Mouse (Mus musculus) subcutaneous adipose tissue, adult 2 months (tissue): ENCODE results near the gene Smim17. TPM values are rescaled to one million over a fixed set of nuclear protein-coding genes. Genes with fewer than 3 reads are reported as not detected.

Experiments
- polyA plus RNA-seq: library from polyadenylated mRNA; depleted of rRNA; stranded (reverse); fragments of >200 nt; gene quantifications from 2 replicates; pipeline ENCODE4 v1.2.3, GENCODE M21; 2012; ENCODE audit warnings: low replicate concordance; rRNA removed

Gene Smim17
- polyA plus RNA-seq: not detected in 2 replicates

DNA sequence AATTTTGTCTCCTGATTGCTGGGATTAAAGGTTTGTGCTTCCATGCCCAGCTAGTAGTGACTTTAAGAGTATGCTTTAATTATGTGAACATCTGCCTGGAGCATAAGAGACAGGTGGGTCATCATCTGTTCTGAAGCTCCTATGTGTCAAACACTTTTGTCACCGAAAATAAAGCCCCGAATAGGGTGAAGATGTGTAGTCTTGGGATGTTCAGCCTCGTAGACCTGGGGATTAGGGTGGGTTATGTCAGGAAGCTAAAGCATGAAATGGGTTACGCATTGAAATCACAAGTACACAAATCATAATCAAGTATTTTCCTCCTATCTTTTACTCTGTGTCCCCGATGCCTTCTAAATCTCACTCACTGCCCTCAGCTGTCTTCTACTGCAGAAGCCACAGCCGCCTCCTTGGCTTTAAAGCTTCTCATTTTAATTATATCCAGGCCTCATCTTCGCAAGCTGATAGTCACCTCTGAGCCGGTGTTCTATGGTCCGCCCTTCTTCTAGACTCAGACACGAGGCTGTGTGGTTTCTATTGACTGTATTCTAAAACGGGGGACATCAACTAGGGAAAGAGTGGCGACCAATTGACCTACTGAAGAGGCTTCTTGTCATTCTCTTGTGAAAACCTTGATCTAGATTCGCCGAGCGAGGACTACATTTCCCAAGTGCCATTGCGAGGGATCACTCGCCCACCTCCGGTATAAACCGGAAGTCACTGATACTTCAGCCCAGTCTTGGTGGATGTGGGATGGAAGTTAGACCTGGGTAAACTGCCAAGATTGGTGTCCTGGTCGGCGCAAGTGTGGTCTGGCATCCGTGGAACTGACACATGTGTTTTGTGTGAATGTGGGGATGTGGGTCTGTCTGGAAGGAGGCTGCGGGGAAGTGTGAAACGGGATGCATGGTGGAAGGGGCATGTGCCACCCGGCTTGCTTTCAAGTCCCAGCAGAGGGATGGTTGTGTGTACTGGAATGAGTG is at the start of gene Smim17:
Gene Smim17, plus strand, starts transcription at position 720 of the 980 bp plus-strand sequence.

DNA sequence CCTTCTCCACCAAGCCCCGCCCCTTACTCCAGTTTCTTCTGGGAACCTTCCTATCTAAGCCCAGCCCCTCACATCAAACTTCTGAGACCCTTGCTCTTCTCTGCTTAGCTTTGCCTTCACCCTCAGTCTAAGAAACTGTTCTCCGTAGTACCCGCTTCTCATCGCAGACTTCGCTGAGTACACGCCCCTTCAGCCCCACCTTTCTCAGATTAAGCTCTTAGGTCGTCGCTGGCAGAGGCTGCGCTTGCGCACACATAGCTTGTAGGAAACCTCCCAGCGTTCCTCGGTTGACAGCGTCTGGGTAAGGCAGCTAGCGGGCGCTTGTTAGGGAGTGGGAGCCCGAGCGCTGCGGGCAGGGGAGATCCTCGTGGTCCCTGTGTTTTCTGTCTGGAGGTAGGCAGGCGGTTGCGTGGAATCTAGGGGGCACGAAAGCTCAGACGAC is 35.4 kb upstream of the Smim17 start, which contains the start of gene Zfp78:
Gene Zfp78, plus strand, starts transcription at position 234 of the 442 bp plus-strand sequence.

DNA sequence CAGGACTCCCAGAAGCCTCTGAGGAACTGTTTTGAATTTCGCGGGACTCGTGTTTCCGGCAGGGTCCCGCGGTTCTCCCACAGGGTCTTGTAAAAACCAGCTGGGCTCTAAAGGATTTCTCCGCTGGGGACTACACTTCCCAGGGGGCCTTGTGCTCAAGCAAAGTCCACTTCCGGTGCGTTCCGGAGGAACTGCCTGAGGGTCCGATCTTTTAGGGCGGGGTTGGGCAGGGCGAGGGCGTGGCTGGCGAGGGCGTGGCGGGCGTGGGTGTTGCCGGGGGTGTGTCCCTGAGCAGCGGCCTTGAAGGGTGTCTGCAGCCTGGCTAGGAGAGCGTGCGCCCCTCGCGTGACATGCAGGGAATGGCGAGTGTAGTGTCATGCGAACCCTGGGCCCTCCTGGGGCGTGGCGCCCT is 15.5 kb upstream of the Smim17 start, which contains the start of gene Zfp28:
Gene Zfp28, plus strand, starts transcription at position 252 of the 412 bp plus-strand sequence.

GRCm38 (mm10) chr7:6410043-6410442 is 11.5 kb downstream of the Smim17 start, which contains the start of gene Gm20715:
TSS of gene Gm20715 (plus strand) at chr7:6410277.

GRCm38 (mm10) chr7:6438388-6438787 is 39.9 kb downstream of the Smim17 start, which contains the start of gene Olfr1344:
TSS of gene Olfr1344 (plus strand) at chr7:6438688.

DNA sequence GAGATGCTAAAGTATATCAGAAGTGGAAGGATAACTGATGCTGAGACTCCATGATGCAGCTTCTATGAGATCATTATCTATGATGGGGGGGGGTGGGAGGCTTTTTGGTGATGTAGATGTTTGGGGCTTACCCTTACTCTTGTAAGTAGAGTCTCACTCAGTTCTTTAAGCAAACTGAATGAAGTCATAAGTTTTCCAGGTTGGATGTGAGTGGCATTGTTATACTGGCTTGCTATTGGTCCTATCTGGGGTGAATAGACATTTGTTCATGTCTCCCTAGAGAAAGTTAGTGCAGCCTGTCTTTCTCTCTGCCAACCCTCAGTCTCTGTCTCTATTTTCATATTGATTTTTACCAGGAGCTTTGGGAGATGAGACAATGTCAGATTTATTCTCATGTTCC is 57.4 kb downstream of the Smim17 start, which contains the start of gene Olfr1336:
Gene Olfr1336, plus strand, starts transcription at position 301 of the 400 bp plus-strand sequence.

GRCm38 (mm10) chr7:6466951-6467350 is 68.4 kb downstream of the Smim17 start, which contains the start of gene Olfr1346:
TSS of gene Olfr1346 (plus strand) at chr7:6467101.

Other genes starting within 250 kb of the Smim17 start
- 36.6 and 43.9 TPM in 2 replicates for gene Zfp787, start 242.7 kb upstream of the Smim17 start, polyA plus RNA-seq
- 13.4 and 35.9 TPM in 2 replicates for gene Zfp444, start 226.5 kb upstream of the Smim17 start, polyA plus RNA-seq
- not detected in 2 replicates for gene Galp, start 201.6 kb upstream of the Smim17 start, polyA plus RNA-seq
- gene Zscan5b, start 176.4 kb upstream of the Smim17 start, polyA plus RNA-seq: not detected in 2 replicates
- gene Epp13, start 146.0 kb upstream of the Smim17 start, polyA plus RNA-seq: 0.46 and 1.5 TPM in 2 replicates
- gene Zfp667, start 112.1 kb upstream of the Smim17 start, polyA plus RNA-seq: 1.6 and 1.8 TPM in 2 replicates
- 1.0 and 1.2 TPM in 2 replicates for gene Zfp583, start 67.4 kb upstream of the Smim17 start, polyA plus RNA-seq
- gene Gm3854, start 55.0 kb upstream of the Smim17 start, polyA plus RNA-seq: 0.09 and 0.27 TPM in 2 replicates
- 0.73 and 1.0 TPM in 2 replicates for gene Zfp78, start 35.4 kb upstream of the Smim17 start, polyA plus RNA-seq
- 4.2 and 5.3 TPM in 2 replicates for gene Zfp28, start 15.4 kb upstream of the Smim17 start, polyA plus RNA-seq
- not detected in 2 replicates for gene Gm20715, start 11.6 kb downstream of the Smim17 start, polyA plus RNA-seq
- 0.07 TPM in 1 of 2 replicates, not detected in the other for gene Olfr1344, start 40.0 kb downstream of the Smim17 start, polyA plus RNA-seq
- not detected in 2 replicates for gene Olfr1336, start 57.5 kb downstream of the Smim17 start, polyA plus RNA-seq
- gene Olfr1346, start 68.4 kb downstream of the Smim17 start, polyA plus RNA-seq: not detected in 2 replicates
- gene Olfr5, start 88.2 kb downstream of the Smim17 start, polyA plus RNA-seq: 0.12 TPM in 1 of 2 replicates, not detected in the other
- not detected in 2 replicates for gene Olfr1347, start 101.0 kb downstream of the Smim17 start, polyA plus RNA-seq
- not detected in 2 replicates for gene Olfr1348, start 110.0 kb downstream of the Smim17 start, polyA plus RNA-seq
- gene Olfr1349, start 124.2 kb downstream of the Smim17 start, polyA plus RNA-seq: not detected in 2 replicates
- not detected in 2 replicates for gene Olfr1350, start 166.1 kb downstream of the Smim17 start, polyA plus RNA-seq